Mouse (Mus musculus) liver, adult (tissue): ENCODE measurements around the gene Eci1.

Source experiments
- GATA4 ChIP-seq: IDR thresholded peaks from 2 replicates; pipeline ENCODE4 v1.6.1; 2014; ENCODE audit warnings: mild to moderate bottlenecking, low read length; ENCODE audit not compliant: insufficient replicate concordance

Eci1 gene

GRCm38 (mm10) chr17:24426471-24427169, at the start of gene Eci1:
Eci1 (plus strand) TSS chr17:24426641.
- TF ChIP-seq GATA4 = peak; percentile 18; the same call in 1 of the 2 replicates

GRCm38 (mm10) chr17:24378496-24378895, 47.9 kb upstream of the Eci1 start:
- TF ChIP-seq GATA4 = no peak

- no peak for TF ChIP-seq GATA4
Measured at GRCm38 (mm10) chr17:24383789-24384188, 42.7 kb upstream of the Eci1 start.

GRCm38 (mm10) chr17:24388711-24389110, 37.7 kb upstream of the Eci1 start:
- TF ChIP-seq GATA4 = no peak

- TF ChIP-seq GATA4 = no peak
Measured at GRCm38 (mm10) chr17:24389865-24390264, 36.6 kb upstream of the Eci1 start.

GRCm38 (mm10) chr17:24391149-24391548, 35.3 kb upstream of the Eci1 start:
- no peak for TF ChIP-seq GATA4

- no peak for TF ChIP-seq GATA4
Measured at GRCm38 (mm10) chr17:24393527-24393926, 32.9 kb upstream of the Eci1 start.

- no peak for TF ChIP-seq GATA4
Measured at GRCm38 (mm10) chr17:24394456-24394855, 32.0 kb upstream of the Eci1 start.

GRCm38 (mm10) chr17:24402371-24402770, 24.1 kb upstream of the Eci1 start:
- no peak for TF ChIP-seq GATA4

GRCm38 (mm10) chr17:24407116-24407803, 19.2 kb upstream of the Eci1 start:
- no peak for TF ChIP-seq GATA4

- no peak for TF ChIP-seq GATA4
Measured at GRCm38 (mm10) chr17:24413557-24414211, 12.8 kb upstream of the Eci1 start.

- TF ChIP-seq GATA4 = no peak; the same call in 1 of the 2 replicates
Measured at GRCm38 (mm10) chr17:24414230-24414976, 12.0 kb upstream of the Eci1 start, which contains the start of gene Rnps1. Rnps1 (plus strand) TSS chr17:24414565.

GRCm38 (mm10) chr17:24415011-24415410, 11.4 kb upstream of the Eci1 start:
- no peak for TF ChIP-seq GATA4

GRCm38 (mm10) chr17:24416051-24416652, 10.3 kb upstream of the Eci1 start:
- no peak for TF ChIP-seq GATA4

- no peak for TF ChIP-seq GATA4
Measured at GRCm38 (mm10) chr17:24423114-24423513, 3.3 kb upstream of the Eci1 start.
